Mouse (Mus musculus): Measurements from ENCODE around the gene Psmc3. TPM values are rescaled to one million over a fixed set of nuclear protein-coding genes. Genes with fewer than 3 reads are reported as not detected.
"Not testable (repeated sequence)": the region's sequence is repeated elsewhere in the genome, so short reads cannot be mapped to it uniquely, and the experiment has no call there.

Gene Psmc3
- polyA plus RNA-seq, 1 experiment: 333 TPM

GRCm38 (mm10) chr2:91042651-91043398, 11.0 kb upstream of the Psmc3 start:
- Histone ChIP-seq H3K4me1 (ENCODE audit: control insufficient read depth, insufficient read depth, low read length) (no peaks in the 10 kb centered on the region), H3K27ac (ENCODE audit: control insufficient read depth, insufficient read depth, low read depth, low read length, poor library complexity) (no peak overlapping the region), H3K4me3 (replicated peaks; ENCODE audit: control insufficient read depth, low read depth, low read length) (no peak overlapping the region)
- 30% methylated on average over 21 of the region's 21 CpGs for WGBS
- TF ChIP-seq CTCF (IDR thresholded peaks at IDR 0.05; ENCODE audit: control insufficient read depth, insufficient read depth, low read length): no peak
- no peak for TF ChIP-seq POLR2A (IDR thresholded peaks at IDR 0.05; ENCODE audit: borderline replicate concordance, control insufficient read depth, low read depth, low read length)

GRCm38 (mm10) chr2:91044727-91045126, 9.1 kb upstream of the Psmc3 start:
- no peak overlapping the region for H3K27ac ChIP-seq (ENCODE audit: control insufficient read depth, insufficient read depth, low read depth, low read length, poor library complexity)
- WGBS: 84% methylated on average over 13 of the region's 13 CpGs
- no peak for TF ChIP-seq CTCF (IDR thresholded peaks at IDR 0.05; ENCODE audit: control insufficient read depth, insufficient read depth, low read length)
- TF ChIP-seq POLR2A (IDR thresholded peaks at IDR 0.05; ENCODE audit: borderline replicate concordance, control insufficient read depth, low read depth, low read length): no peak
- no peaks in the 10 kb centered on the region for H3K4me1 ChIP-seq (ENCODE audit: control insufficient read depth, insufficient read depth, low read length)
- no peak overlapping the region for H3K4me3 ChIP-seq (replicated peaks; ENCODE audit: control insufficient read depth, low read depth, low read length)

- WGBS: 50% methylated on average over 1 of the region's 1 CpGs
- H3K4me3 ChIP-seq (replicated peaks; ENCODE audit: control insufficient read depth, low read depth, low read length); H3K4me1 ChIP-seq (ENCODE audit: control insufficient read depth, insufficient read depth, low read length); H3K27ac ChIP-seq (ENCODE audit: control insufficient read depth, insufficient read depth, low read depth, low read length, poor library complexity): not testable (repeated sequence)
These were observed 8.0 kb upstream of the Psmc3 start for GRCm38 (mm10) chr2:91045805-91046204.

GRCm38 (mm10) chr2:91047359-91047758, 6.5 kb upstream of the Psmc3 start:
- Histone ChIP-seq H3K4me3 (replicated peaks; ENCODE audit: control insufficient read depth, low read depth, low read length) (no peak overlapping the region), H3K4me1 (ENCODE audit: control insufficient read depth, insufficient read depth, low read length) (no peaks in the 10 kb centered on the region), H3K27ac (ENCODE audit: control insufficient read depth, insufficient read depth, low read depth, low read length, poor library complexity) (no peak overlapping the region)
- TF ChIP-seq POLR2A (IDR thresholded peaks at IDR 0.05; ENCODE audit: borderline replicate concordance, control insufficient read depth, low read depth, low read length): no peak
- no peak for TF ChIP-seq CTCF (IDR thresholded peaks at IDR 0.05; ENCODE audit: control insufficient read depth, insufficient read depth, low read length)
- 74% methylated on average over 9 of the region's 9 CpGs for WGBS

GRCm38 (mm10) chr2:91051917-91052316, 1.9 kb upstream of the Psmc3 start:
- Histone ChIP-seq H3K4me1 (ENCODE audit: control insufficient read depth, insufficient read depth, low read length) (peaks cover 1% of the 10 kb centered on the region; the same call in 1 of the 2 replicates), H3K4me3 (replicated peaks; ENCODE audit: control insufficient read depth, low read depth, low read length) (no peak overlapping the region), H3K27ac (ENCODE audit: control insufficient read depth, insufficient read depth, low read depth, low read length, poor library complexity) (no peak overlapping the region)
- 26% methylated on average over 3 of the region's 3 CpGs for WGBS
- TF ChIP-seq POLR2A (IDR thresholded peaks at IDR 0.05; ENCODE audit: borderline replicate concordance, control insufficient read depth, low read depth, low read length) (no peak), CTCF (IDR thresholded peaks at IDR 0.05; ENCODE audit: control insufficient read depth, insufficient read depth, low read length) (no peak)

- TF ChIP-seq POLR2A (IDR thresholded peaks at IDR 0.05; ENCODE audit: borderline replicate concordance, control insufficient read depth, low read depth, low read length) (no peak), CTCF (IDR thresholded peaks at IDR 0.05; ENCODE audit: control insufficient read depth, insufficient read depth, low read length) (no peak)
- Histone ChIP-seq H3K27ac (ENCODE audit: control insufficient read depth, insufficient read depth, low read depth, low read length, poor library complexity) (no peak overlapping the region), H3K4me1 (ENCODE audit: control insufficient read depth, insufficient read depth, low read length) (peaks cover 1% of the 10 kb centered on the region; the same call in 1 of the 2 replicates), H3K4me3 (replicated peaks; ENCODE audit: control insufficient read depth, low read depth, low read length) (no peak overlapping the region)
- 17% methylated on average over 2 of the region's 2 CpGs for WGBS
These were observed 1.1 kb upstream of the Psmc3 start for GRCm38 (mm10) chr2:91052752-91053151.

- peaks cover 1% of the 10 kb centered on the region; the same call in 1 of the 2 replicates for H3K4me1 ChIP-seq (ENCODE audit: control insufficient read depth, insufficient read depth, low read length)
- peak overlapping the region; percentile 87; the same call in 1 of the 2 replicates for H3K27ac ChIP-seq (ENCODE audit: control insufficient read depth, insufficient read depth, low read depth, low read length, poor library complexity)
These were observed 452 bp upstream of the Psmc3 start for GRCm38 (mm10) chr2:91053181-91053933.

GRCm38 (mm10) chr2:91058435-91058834, 4.6 kb downstream of the Psmc3 start:
- TF ChIP-seq CTCF (IDR thresholded peaks at IDR 0.05; ENCODE audit: control insufficient read depth, insufficient read depth, low read length): no peak
- WGBS: 89% methylated on average over 5 of the region's 5 CpGs
- no peak overlapping the region for H3K27ac ChIP-seq (ENCODE audit: control insufficient read depth, insufficient read depth, low read depth, low read length, poor library complexity)
- H3K4me3 ChIP-seq (replicated peaks; ENCODE audit: control insufficient read depth, low read depth, low read length): no peak overlapping the region
- no peaks in the 10 kb centered on the region; the same call in 1 of the 2 replicates for H3K4me1 ChIP-seq (ENCODE audit: control insufficient read depth, insufficient read depth, low read length)

More at GRCm38 (mm10) chr2:91053181-91053933, 452 bp upstream of the Psmc3 start:
- TF ChIP-seq CTCF (IDR thresholded peaks at IDR 0.05; ENCODE audit: control insufficient read depth, insufficient read depth, low read length) (no peak), POLR2A (IDR thresholded peaks at IDR 0.05; ENCODE audit: borderline replicate concordance, control insufficient read depth, low read depth, low read length) (no peak)
- 0% methylated on average over 6 of the region's 6 CpGs for WGBS
- H3K4me3 ChIP-seq (replicated peaks; ENCODE audit: control insufficient read depth, low read depth, low read length): peak overlapping the region; percentile 78

All from bone marrow, adult 2 months (tissue).